In genomic region chr16:20733731-20734730, GRCm38 (mm10) we compare ENCODE assay signal across 8 mouse cellular contexts. TPM values are rescaled to one million over a fixed set of nuclear protein-coding genes. Genes with fewer than 3 reads are reported as not detected.
DNase-seq lines count a peak whose midpoint lies in the region; TF ChIP-seq lines count a peak whose summit lies in the region.

TSS of gene Thpo (minus strand) at chr16:20734511.

- 0 out of 2 replicates have a peak, but pooled peaks cover 2% of the 10 kb centered on the region for H3K36me3 ChIP-seq in hindbrain, embryonic 10.5 days

- H3K4me3 ChIP-seq in layer of hippocampus, adult 2 months, result peak within 1 kb of the TSS; percentile 78
- H3K4me3 ChIP-seq in hindbrain, embryonic 10.5 days, result peak within 1 kb of the TSS; percentile 84

- DNase-seq in layer of hippocampus, adult 2 months (ENCODE audit: low spot score in 2 of 2), result no peak
- DNase-seq in layer of hippocampus, postnatal 25 days (ENCODE audit: extremely low spot score in 1 of 2, low spot score in 1 of 2), result no peak
- DNase-seq in embryo, embryonic 10 days (ENCODE audit: low spot score), result peak; percentile 68
- peak; percentile 46 for DNase-seq in hindbrain, embryonic 10.5 days (ENCODE audit: low spot score)
- DNase-seq in mesoderm, embryonic 11.5 days (ENCODE audit: low read depth, low spot score), result peak; percentile 46
- DNase-seq in urinary bladder, postnatal 4 days (ENCODE audit: low spot score in 2 of 2), result no peak
- DNase-seq in thymus, postnatal 14 days, result no peak
- no peak for DNase-seq in right cerebral cortex, adult 18-20 months

- peaks cover 45% of the 10 kb centered on the region for H3K27me3 ChIP-seq in hindbrain, embryonic 10.5 days (ENCODE audit: insufficient read depth, poor library complexity, severe bottlenecking)

- no peaks in the 10 kb centered on the region for H3K9me3 ChIP-seq in hindbrain, embryonic 10.5 days

- peak within 1 kb of the TSS; percentile 99 for H3K27ac ChIP-seq in layer of hippocampus, adult 2 months
- H3K27ac ChIP-seq in hindbrain, embryonic 10.5 days, result peak within 1 kb of the TSS; percentile 94

- peak; percentile 37 for TF ChIP-seq CTCF in layer of hippocampus, adult 2 months (conservative IDR thresholded peaks at IDR 0.05)

- peaks cover 41% of the 10 kb centered on the region for H3K4me1 ChIP-seq in hindbrain, embryonic 10.5 days (replicated peaks)

- WGBS in hindbrain, embryonic 10.5 days, result 2% methylated on average over 45 of the region's 45 CpGs

RNA-seq across cellular contexts. Expression of gene Thpo, which starts in this region (rescaled TPM):
- 10 to 100 TPM; 12.5 to 16.2 TPM for total RNA-seq in layer of hippocampus, adult 2 months (2021)
- total RNA-seq in layer of hippocampus, postnatal 25 days (2021), result 10 to 100 TPM in 1 of 2 experiments, 1 to 10 TPM in 1; 9.0 to 14.2 TPM
- 0.30 and 0.77 TPM in 2 replicates for polyA plus RNA-seq in hindbrain, embryonic 10.5 days (2016; fragmentation: Nextera tagmentation; extraction: Ambion mirVana)

Comparison
In these comparisons a context has a peak if more than half of its experiments do, and no peak if none do; other contexts are left out.
1. Peak in DNase-seq, H3K4me3 ChIP-seq and H3K27ac ChIP-seq in hindbrain, embryonic 10.5 days; RNA of the gene not detected or under 1 TPM.
2. DNase-seq: peak in embryo, embryonic 10 days (single experiment) and mesoderm, embryonic 11.5 days (single experiment); none in layer of hippocampus, adult 2 months (0 of 2), layer of hippocampus, postnatal 25 days (0 of 2), urinary bladder, postnatal 4 days (0 of 2), thymus, postnatal 14 days (single experiment) and right cerebral cortex, adult 18-20 months (single experiment).